Mouse (Mus musculus) cortical plate, adult 2 months (tissue): Measurements from ENCODE around the gene Ubn1.

Experiments
- CTCF ChIP-seq: fragments of 200-500 bp; IDR thresholded peaks from 2 replicates; pipeline ENCODE4 v1.5.1; 2011; ENCODE audit warnings: mild to moderate bottlenecking, control low read depth, low read length; ENCODE audit not compliant: insufficient read depth; ENCODE audit errors: extremely low read depth
- POLR2A ChIP-seq: fragments of 200-500 bp; IDR thresholded peaks from 2 replicates; pipeline ENCODE4 v1.6.1; 2011; ENCODE audit warnings: mild to moderate bottlenecking, low read length, control low read depth; ENCODE audit not compliant: insufficient read depth; ENCODE audit errors: extremely low read depth

DNA sequence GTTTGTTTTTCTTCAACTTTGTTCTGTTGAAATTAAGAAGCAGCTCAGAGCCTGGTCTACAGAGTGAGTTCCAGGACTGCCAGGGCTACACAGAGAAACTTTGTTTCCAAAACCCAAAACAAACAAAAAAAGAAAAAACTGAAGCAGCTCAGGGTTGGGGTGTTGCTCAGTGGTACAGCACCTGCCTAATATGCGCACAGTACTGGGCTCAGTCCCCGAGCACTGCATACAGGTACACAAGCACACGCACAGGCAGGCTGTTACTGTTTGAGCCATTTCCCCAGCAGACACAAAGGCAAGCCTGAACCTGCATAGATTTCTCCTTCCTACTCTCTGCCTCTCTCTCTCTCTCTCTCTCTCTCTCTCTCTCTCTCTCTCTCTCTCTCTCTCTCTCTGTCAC is 61.2 kb downstream of the Ubn1 start:
- TF ChIP-seq CTCF, result no peak
- no peak for TF ChIP-seq POLR2A
